Mouse (Mus musculus) retina, embryonic 14.5 days (tissue): Measurements from ENCODE around the gene Nes.

Source experiments
- DNase-seq: peaks from one replicate; pipeline ENCODE4 v3.0.0-alpha.2; 2015; ENCODE audit warnings: low spot score

Gene Nes

DNA sequence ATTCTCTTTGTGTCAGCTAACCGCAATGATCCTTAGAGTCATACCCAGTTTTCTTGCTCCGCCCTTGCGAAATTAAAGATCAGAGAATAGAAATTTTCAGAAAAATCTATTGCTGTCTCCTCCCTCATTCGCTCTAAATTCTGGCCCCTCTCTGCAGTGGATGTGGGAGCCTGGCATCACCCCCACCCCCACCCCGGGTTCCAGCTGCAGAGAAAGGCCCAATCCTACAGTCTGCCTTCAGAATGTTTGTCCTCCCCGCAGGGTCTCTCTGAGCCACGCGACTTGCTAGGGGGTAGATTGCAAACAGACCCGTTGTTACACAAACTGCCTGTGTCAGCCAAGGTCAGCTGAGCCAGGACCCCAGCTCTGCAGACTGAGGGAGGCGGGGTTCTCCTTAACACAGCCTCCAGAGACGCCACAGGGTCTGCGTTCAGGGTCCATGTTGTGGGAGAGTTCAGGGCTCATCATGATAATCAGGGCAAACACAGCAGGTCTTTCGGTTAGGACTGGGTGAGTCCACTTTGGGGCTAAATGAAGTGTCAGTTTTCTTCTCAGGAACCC is 20.8 kb upstream of the Nes start:
- DNase-seq = peak; percentile 41

- DNase-seq = no peak
Observed at GRCm38 (mm10) chr3:87951946-87952345, 18.9 kb upstream of the Nes start.

GRCm38 (mm10) chr3:87952440-87952839 is 18.4 kb upstream of the Nes start:
- no peak for DNase-seq

DNA sequence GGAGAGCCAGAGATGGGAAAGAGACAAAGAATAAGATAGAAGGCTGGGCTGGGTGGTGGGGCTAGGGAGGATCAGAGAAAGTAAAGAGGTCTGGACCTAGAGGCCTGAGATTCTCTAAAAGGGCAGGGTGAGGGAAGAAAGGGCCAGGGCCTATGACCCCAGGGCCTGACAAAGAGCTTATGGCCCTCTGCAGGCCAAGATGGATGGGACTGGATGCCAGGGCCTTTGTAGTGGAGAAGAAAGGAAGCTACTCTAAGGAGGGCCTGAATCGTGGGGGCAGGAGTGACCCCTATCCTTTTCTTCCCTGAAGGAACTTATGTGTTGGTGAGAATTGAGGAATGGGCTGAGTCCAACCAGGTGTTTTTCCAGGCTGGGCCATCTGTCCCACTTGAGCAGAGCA is 12.8 kb upstream of the Nes start:
- no peak for DNase-seq

DNA sequence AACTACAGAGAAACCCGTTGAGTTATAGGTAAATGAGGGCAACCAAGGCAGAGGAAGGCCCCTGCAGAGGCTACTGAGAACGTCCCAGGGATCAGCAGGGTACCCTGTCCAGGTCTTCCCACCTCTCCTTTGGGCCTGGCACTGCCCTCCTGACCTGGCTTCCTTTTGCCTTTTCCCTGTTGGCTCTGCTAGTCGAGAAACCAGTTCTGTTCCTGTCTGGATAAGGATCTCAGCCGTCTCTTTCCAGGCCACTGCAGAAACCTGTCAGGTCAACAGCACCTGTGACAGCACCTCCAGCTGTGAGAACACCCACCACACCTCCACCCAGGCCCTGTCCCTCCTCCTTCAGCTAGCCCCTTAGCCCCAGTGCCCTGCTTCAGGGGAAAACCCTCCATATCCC is 12.4 kb upstream of the Nes start:
- DNase-seq = no peak

- no peak for DNase-seq
Observed at GRCm38 (mm10) chr3:87958967-87959366, 11.9 kb upstream of the Nes start.

GRCm38 (mm10) chr3:87959371-87959770 is 11.5 kb upstream of the Nes start:
- DNase-seq = no peak

DNA sequence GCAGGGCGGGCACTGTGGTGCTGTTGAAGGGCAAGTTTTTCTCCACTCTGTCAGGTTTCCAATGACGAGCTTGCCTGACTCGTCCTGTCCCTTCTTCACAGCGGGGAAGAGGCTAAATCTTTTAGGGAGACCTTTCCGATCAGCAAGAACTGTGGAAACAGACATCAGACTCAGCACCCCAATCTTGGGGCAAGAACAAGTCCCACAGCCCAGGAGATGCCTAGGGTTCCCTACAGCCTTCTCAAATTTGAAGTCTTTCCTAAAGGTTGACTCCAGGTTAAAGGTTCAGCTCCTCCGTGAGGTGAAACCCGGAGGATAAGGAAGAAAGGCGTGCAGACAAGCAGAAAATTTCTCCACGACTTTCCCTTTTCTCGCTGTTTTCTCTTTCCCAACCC is 10.7 kb upstream of the Nes start:
- DNase-seq = no peak

DNA sequence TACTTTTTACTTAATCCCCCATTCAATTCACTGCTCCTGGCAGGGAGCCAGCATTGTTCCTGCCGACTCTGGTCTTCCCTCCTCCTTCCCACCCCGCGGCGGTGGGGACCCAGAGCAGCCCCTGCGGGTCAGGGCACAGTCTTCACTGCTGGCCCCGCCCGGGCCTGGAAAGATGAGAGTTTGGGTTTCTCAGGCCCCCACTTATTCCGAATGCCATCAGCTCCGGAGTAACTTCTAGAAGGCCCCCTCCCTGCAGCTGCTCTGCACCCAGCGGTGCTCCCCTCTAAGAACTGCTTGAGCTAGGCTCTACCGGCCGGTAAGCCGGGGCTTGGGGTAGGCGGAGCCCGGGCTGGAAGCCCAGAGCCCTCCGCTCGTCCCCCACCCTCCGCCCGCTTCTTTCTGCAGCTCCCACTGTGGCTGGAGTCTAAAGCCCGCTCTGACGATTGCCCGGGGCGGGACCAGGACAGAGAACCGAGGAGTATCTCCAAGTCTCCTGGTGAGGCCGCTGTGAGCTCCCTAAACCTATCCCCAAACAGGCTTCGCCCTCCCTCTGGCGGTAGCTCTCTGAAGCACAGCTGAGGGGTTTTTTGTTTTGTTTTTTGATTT is 10.2 kb upstream of the Nes start:
- peak; percentile 97 for DNase-seq

GRCm38 (mm10) chr3:87970184-87970938 is 517 bp upstream of the Nes start:
- DNase-seq = peak; percentile 87

- DNase-seq = no peak
Observed at GRCm38 (mm10) chr3:87971489-87972202, 768 bp downstream of the Nes start.

- no peak for DNase-seq
Observed at GRCm38 (mm10) chr3:87972203-87972664, 1.4 kb downstream of the Nes start.

GRCm38 (mm10) chr3:87972776-87973175 is 1.9 kb downstream of the Nes start:
- no peak for DNase-seq

DNA sequence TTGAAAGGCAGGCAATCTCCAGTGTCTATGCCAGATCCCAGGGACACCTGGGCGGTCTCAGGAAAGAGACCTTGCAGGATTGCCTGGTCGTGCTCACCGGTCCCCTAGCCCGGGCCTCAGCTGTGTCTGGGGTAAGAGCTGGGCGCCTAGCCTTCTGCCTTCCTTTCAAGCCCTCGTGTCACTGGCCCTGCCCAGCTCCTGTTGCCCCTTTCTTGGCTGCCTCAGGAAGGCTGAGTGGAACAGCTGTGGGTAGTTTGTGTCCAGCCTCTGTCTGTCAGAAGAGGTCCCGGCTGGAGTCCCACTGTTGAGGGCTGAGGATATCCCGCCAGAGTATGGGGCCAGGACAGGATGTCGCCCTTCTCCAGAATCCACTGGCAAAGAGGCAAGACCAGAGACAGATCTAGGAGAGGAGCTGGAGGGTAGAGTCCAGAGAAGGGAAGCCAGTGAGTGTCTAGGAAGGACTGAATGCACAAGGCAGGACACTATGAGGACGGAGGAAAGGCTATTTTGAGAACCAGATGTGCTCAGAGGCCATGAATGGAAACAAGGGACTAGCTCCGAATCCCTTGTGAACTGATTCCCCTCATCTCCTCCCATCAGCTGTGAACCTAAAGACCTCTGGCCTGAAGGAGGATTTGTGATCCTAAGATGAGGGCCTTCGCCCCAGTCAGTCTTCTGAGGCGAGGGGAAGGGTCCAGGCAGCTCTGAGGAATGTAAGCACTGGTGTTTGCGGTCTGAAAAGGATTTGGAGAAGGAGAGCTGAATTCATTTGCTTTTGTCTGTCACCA is 2.9 kb downstream of the Nes start:
- DNase-seq = no peak

- peak; percentile 84 for DNase-seq
Observed at GRCm38 (mm10) chr3:87974381-87974987, 3.6 kb downstream of the Nes start.

DNA sequence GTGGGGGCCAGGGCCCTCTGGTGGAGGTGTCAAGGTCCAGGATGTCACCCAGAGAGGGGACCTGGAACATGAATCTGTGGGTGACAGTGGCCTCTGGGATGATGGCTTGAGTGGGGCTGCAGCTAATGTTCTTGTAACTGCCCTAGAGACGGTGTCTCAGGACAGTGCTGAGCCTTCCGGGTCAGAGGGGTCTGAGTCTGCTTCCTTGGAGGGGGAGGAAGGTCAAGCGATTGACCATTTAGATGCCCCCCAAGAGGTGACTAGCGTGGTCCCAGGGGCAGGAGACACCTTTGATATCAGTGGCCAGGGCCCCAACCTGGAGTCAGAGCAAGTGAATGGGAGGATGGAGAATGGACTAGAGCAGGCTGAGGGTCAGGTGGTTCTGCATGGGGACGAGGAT is 8.6 kb downstream of the Nes start:
- DNase-seq = no peak

- DNase-seq = no peak
Observed at GRCm38 (mm10) chr3:87980085-87980484, 9.2 kb downstream of the Nes start.

- no peak for DNase-seq
Observed at GRCm38 (mm10) chr3:87980728-87981127, 9.8 kb downstream of the Nes start.

DNA sequence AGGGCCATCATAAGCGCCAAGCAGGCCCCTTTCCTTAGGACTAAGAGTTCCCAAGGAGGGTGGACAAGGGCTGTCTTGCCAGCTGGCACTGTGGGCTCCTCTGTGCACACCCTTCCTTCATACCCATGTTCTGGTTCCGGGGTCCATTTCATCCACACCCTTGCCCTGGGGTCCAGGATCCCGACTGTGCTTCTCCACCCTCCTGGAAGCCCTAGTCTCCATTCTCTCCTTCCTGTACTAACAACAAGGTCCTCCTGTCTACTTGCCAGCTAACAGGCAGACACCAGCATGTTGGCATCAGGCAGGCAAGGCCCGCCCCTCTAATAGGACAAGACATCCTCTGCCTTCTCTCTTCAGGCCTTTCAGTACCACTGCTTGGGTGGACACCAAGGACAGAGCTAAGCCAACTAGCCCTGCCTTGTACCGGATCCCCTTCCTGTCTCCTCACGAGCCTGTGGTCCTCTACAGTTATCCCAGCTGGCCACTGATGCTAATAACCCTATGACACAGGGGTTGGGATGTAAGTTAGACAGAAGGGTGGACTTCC is 10.4 kb downstream of the Nes start:
- no peak for DNase-seq

DNA sequence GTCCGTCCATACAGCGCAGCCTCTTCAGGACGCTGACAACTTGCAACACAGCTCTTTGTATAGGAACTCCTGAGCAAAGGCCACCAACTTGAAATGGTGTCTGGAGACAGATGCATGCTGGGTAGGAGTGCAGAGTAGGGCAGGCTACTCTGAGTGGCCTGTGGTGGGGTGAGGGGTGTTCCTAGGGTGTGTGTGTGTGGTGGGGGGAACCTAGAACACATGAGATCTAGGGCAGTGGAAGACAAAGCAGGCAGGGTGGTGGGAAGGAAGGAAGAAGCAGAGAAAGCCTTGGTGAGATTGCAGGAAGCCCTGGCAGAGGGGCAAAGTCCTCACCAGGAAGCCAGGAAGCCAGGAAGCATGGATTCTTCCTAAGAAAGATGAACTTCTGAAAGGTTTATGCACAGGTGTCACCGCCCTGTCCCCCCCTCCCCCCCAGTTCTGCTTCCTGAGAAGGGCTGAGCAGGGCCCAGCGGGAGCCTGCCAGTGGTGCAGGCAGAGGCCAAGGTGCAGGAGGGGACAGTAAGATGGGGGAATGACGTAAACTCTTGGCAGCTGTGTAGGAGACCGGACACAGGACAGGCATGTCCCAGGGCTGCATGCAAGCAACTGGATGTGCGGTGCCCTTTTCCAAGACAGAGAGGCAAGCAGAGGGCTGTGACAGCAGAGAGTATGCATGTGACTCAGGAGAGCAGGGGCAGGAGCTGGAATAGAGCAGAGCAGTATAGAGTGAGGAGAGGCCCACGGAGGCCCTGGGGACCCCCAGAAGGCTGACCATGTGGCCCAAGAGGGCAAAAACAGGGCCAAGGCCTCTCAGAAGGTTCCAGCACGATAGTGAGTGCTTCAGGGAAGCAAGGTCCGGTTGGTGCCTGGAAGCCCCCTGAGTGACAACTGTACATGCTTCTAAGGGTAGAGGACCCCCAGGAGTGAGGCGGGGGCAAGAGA is 11.3 kb downstream of the Nes start:
- DNase-seq = no peak
